Mouse (Mus musculus) heart, embryonic 13.5 days (tissue): Measurements from ENCODE around the gene Rheb. TPM values are rescaled to one million over a fixed set of nuclear protein-coding genes. Genes with fewer than 3 reads are reported as not detected.

Experiments
- ATAC-seq: fragments of 200-750 bp; cut with Nextera tagmentation; 2 replicates; pipeline ENCODE4 v1.8.0; 2017; ENCODE audit warnings: moderate TSS enrichment; ENCODE audit not compliant: insufficient number of reproducible peaks, low FRiP score, low TSS enrichment; ENCODE audit errors: extremely low read depth
- H3K27ac ChIP-seq: fragments of 300-500 bp; sonication (generic); replicated peaks from 2 replicates; pipeline ENCODE4 v1.5.1; 2015; ENCODE audit warnings: moderate library complexity, mild to moderate bottlenecking, inconsistent platforms
- H3K27me3 ChIP-seq: fragments of 300-500 bp; sonication (generic); replicated peaks from 2 replicates; pipeline ENCODE4 v1.6.1; 2015; ENCODE audit warnings: mild to moderate bottlenecking, inconsistent platforms
- H3K36me3 ChIP-seq: fragments of 300-500 bp; sonication (generic); 2 replicates; pipeline ENCODE4 v1.6.1; 2015; ENCODE audit warnings: mild to moderate bottlenecking, inconsistent platforms
- H3K4me1 ChIP-seq: fragments of 300-500 bp; sonication (generic); 2 replicates; pipeline ENCODE4 v1.6.1; 2015; ENCODE audit warnings: inconsistent platforms
- H3K4me2 ChIP-seq: fragments of 300-500 bp; sonication (generic); 2 replicates; pipeline ENCODE4 v1.6.1; 2015; ENCODE audit warnings: inconsistent platforms, mild to moderate bottlenecking, moderate library complexity
- H3K4me3 ChIP-seq: fragments of 300-500 bp; sonication (generic); 2 replicates; pipeline ENCODE4 v1.5.1; 2015; ENCODE audit warnings: moderate library complexity, mild to moderate bottlenecking, inconsistent platforms
- H3K9ac ChIP-seq: fragments of 300-500 bp; sonication (generic); 2 replicates; pipeline ENCODE4 v1.6.1; 2015; ENCODE audit warnings: inconsistent platforms, mild to moderate bottlenecking, moderate library complexity
- H3K9me3 ChIP-seq: fragments of 300-500 bp; sonication (generic); 2 replicates; pipeline ENCODE4 v1.6.1; 2016; ENCODE audit warnings: inconsistent platforms
- WGBS: fragments of 180-500 bp; shearing (Covaris S2); methylation state at CpG from one replicate; pipeline ENCODE4 v1.1.7; 2015; ENCODE audit warnings: mixed read lengths; 5-methylcytosine and 5-hydroxymethylcytosine counted together
- polyA plus RNA-seq: library from polyadenylated mRNA; unstranded; fragments of >200 nt; fragmentation: Nextera tagmentation; extraction: Ambion mirVana; gene quantifications from 2 replicates; pipeline ENCODE4 v1.2.1, GENCODE M21; 2015

Gene Rheb
- polyA plus RNA-seq: 235 and 261 TPM in 2 replicates

- H3K9ac ChIP-seq: peak within 1 kb of the TSS; percentile 99
- H3K27me3 ChIP-seq: no peaks in the 10 kb centered on the region
- H3K4me1 ChIP-seq: peaks cover 47% of the 10 kb centered on the region
- H3K27ac ChIP-seq: peak within 1 kb of the TSS; percentile 100
- WGBS: under 1% methylated on average over 92 of the region's 92 CpGs
- H3K4me2 ChIP-seq: peak within 1 kb of the TSS; percentile 96
- peak within 1 kb of the TSS; percentile 98 for H3K4me3 ChIP-seq
- peak; percentile 92 for ATAC-seq
- H3K36me3 ChIP-seq: no peaks in the 10 kb centered on the region
- no peaks in the 10 kb centered on the region for H3K9me3 ChIP-seq
These were observed at the start of gene Rheb for GRCm38 (mm10) chr5:24842274-24843102. Rheb (minus strand) TSS chr5:24842624.

DNA sequence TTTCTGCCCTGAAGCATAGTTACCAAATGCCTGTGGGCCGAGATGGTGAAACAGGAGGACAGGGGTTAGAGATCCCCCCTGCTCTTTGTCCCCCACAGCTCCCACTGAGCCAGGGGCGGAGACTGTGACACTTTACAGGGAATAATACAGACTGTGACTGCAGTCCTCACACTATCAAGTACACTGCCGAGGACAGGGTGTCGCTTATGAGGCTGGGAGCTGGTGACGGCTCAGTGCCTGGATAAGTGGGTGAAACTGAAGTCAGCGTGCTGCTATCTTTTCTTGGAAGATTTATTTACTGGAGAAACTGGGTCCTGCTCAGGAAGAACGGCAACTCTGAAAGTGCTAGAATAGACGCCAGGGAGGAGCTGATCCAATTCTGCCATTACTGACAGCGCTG, 47.4 kb upstream of the Rheb start:
- Histone ChIP-seq H3K9ac (peak overlapping the region; percentile 70), H3K4me2 (peak overlapping the region; percentile 61), H3K4me3 (peak overlapping the region; percentile 24), H3K4me1 (peaks cover 53% of the 10 kb centered on the region), H3K36me3 (peaks cover 43% of the 10 kb centered on the region), H3K27me3 (no peaks in the 10 kb centered on the region), H3K27ac (peak overlapping the region; percentile 89), H3K9me3 (no peaks in the 10 kb centered on the region)
- 21% methylated on average over 9 of the region's 9 CpGs for WGBS
- peak; percentile 67; the same call in 1 of the 2 replicates for ATAC-seq

DNA sequence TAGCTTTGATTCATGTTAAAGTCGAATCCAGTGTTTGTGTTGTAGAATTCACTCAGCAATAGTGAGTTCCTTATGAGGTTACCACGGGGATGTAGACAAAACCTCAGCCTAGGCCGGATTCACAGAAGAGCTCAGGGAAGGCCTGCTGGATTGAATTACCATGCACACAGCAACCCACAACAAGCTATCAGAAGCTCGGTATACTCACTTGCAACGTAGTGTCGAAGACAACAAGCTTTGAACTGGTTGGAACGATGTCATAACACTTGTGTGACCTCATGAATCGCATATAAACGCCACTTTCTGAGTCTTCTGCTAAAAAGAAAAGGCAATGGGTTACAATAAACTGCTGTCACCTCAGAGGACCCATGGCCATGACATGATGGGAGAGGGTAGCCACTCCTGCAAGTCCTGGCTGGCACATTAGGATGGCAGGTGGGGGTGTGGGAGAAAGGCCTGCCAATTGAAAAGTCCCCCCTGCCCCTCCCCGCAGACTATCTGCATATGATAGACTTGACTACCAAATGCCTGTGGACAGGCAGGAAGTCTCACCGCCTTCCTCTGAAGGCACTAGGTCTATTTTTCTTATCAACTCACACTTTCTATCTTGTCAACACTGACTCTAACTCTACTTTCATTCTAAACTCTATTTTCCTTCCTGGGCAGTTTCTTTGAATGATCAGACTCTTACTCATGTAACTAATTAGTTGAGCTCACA, 46.6 kb upstream of the Rheb start:
- Histone ChIP-seq H3K9ac (0 out of 2 replicates have a peak overlapping the region, but pooled peaks have one; percentile 20), H3K27ac (peak overlapping the region; percentile 89), H3K9me3 (no peaks in the 10 kb centered on the region), H3K36me3 (peaks cover 48% of the 10 kb centered on the region), H3K4me1 (peaks cover 45% of the 10 kb centered on the region), H3K4me2 (peak overlapping the region; percentile 61), H3K27me3 (no peaks in the 10 kb centered on the region), H3K4me3 (no peak overlapping the region)
- 56% methylated on average over 11 of the region's 11 CpGs for WGBS
- no peak for ATAC-seq

DNA sequence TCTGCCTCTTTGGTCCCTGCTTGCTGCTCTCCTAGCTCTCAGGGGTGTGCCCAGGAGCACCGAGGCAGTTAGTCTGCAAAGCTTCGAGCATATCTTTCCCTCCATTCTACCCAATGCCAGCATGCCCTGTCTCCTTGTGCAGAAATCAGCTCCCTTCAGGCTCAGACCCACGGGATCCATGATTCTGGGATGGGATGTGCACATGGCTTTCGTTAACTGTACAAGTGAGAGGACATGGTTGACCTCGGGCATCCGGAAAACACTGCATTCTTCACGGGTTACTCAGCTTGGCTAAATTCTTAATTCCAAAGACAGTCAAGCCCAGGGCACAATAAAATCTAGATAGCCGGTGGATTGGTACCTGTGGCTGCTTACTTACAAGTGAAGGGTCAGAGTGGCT, 44.8 kb upstream of the Rheb start:
- Histone ChIP-seq H3K4me1 (peaks cover 33% of the 10 kb centered on the region), H3K27me3 (no peaks in the 10 kb centered on the region), H3K27ac (no peak overlapping the region), H3K4me2 (no peak overlapping the region), H3K4me3 (no peak overlapping the region), H3K9ac (0 out of 2 replicates have a peak overlapping the region, but pooled peaks have one; percentile 21), H3K36me3 (peaks cover 65% of the 10 kb centered on the region), H3K9me3 (no peaks in the 10 kb centered on the region)
- no peak for ATAC-seq
- 69% methylated on average over 8 of the region's 8 CpGs for WGBS

GRCm38 (mm10) chr5:24878713-24879112, 36.3 kb upstream of the Rheb start:
- H3K4me3 ChIP-seq: no peak overlapping the region
- peak; percentile 37; the same call in 1 of the 2 replicates for ATAC-seq
- H3K4me2 ChIP-seq: peak overlapping the region; percentile 9; the same call in 1 of the 2 replicates
- 0 out of 2 replicates have a peak, but pooled peaks cover 2% of the 10 kb centered on the region for H3K9me3 ChIP-seq
- no peaks in the 10 kb centered on the region for H3K27me3 ChIP-seq
- peaks cover 83% of the 10 kb centered on the region for H3K36me3 ChIP-seq
- H3K27ac ChIP-seq: peak overlapping the region; percentile 76
- peak overlapping the region; percentile 25; the same call in 1 of the 2 replicates for H3K9ac ChIP-seq
- H3K4me1 ChIP-seq: peaks cover 16% of the 10 kb centered on the region
- 47% methylated on average over 4 of the region's 4 CpGs for WGBS

DNA sequence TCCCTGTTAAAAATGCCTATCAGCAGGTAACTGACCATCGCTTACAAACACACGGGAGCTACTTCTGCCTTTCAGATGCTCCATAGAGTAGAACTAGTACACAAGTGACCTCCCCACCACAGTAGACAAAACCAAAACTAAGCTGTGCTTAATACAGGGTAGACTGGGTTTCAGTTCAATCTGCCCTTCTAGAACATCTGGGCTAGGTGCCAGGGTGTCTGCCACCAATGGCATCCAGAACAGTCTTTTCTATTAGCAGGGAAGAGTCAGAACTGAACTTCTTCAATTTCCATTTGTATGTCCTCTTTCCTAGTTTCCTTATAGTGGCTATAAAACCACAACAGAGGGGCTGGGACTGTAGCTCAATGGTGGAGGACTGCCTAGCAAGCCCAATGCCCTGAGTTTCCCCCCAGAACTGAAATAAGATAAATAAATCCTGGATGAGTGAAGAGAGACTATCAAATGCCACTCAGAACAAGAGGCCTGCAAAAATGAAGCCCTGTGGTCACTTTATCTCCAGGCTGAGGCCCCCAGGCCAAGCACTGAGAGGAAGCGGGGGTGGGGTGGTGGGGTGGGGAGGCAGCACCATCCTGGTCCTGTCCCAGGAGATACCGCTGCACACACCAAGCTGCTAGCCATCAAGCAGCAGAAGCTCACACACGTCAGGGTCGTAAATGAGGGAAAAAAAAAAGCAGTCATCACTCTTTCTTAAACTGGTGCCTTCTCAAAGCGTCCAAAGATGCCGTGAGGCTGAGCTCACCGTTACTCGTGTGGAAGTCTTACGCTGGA, 35.6 kb upstream of the Rheb start:
- H3K36me3 ChIP-seq: peaks cover 83% of the 10 kb centered on the region
- WGBS: 41% methylated on average over 11 of the region's 11 CpGs
- H3K4me3 ChIP-seq: no peak overlapping the region
- H3K4me2 ChIP-seq: peak overlapping the region; percentile 9; the same call in 1 of the 2 replicates
- H3K9me3 ChIP-seq: 0 out of 2 replicates have a peak, but pooled peaks cover 2% of the 10 kb centered on the region
- no peaks in the 10 kb centered on the region for H3K27me3 ChIP-seq
- ATAC-seq: no peak
- H3K4me1 ChIP-seq: peaks cover 16% of the 10 kb centered on the region
- H3K9ac ChIP-seq: peak overlapping the region; percentile 25; the same call in 1 of the 2 replicates
- peak overlapping the region; percentile 76 for H3K27ac ChIP-seq

- 0 out of 2 replicates have a peak, but pooled peaks cover 2% of the 10 kb centered on the region for H3K9me3 ChIP-seq
- 75% methylated on average over 9 of the region's 9 CpGs for WGBS
- no peak overlapping the region for H3K4me3 ChIP-seq
- peaks cover 16% of the 10 kb centered on the region for H3K4me1 ChIP-seq
- ATAC-seq: no peak
- H3K36me3 ChIP-seq: peaks cover 87% of the 10 kb centered on the region
- H3K4me2 ChIP-seq: no peak overlapping the region
- no peak overlapping the region for H3K27ac ChIP-seq
- no peak overlapping the region for H3K9ac ChIP-seq
- no peaks in the 10 kb centered on the region for H3K27me3 ChIP-seq
These were observed 34.2 kb upstream of the Rheb start for GRCm38 (mm10) chr5:24876653-24877052.

- H3K4me3 ChIP-seq: no peak overlapping the region
- peaks cover 27% of the 10 kb centered on the region for H3K4me1 ChIP-seq
- H3K9ac ChIP-seq: no peak overlapping the region
- no peak for ATAC-seq
- H3K9me3 ChIP-seq: 0 out of 2 replicates have a peak, but pooled peaks cover 2% of the 10 kb centered on the region
- 88% methylated on average over 4 of the region's 4 CpGs for WGBS
- no peaks in the 10 kb centered on the region for H3K27me3 ChIP-seq
- no peak overlapping the region for H3K27ac ChIP-seq
- H3K4me2 ChIP-seq: no peak overlapping the region
- peaks cover 84% of the 10 kb centered on the region for H3K36me3 ChIP-seq
These were observed 31.7 kb upstream of the Rheb start for GRCm38 (mm10) chr5:24874111-24874510.

- H3K4me2 ChIP-seq: no peak overlapping the region
- no peak overlapping the region for H3K4me3 ChIP-seq
- 43% methylated on average over 6 of the region's 6 CpGs for WGBS
- H3K9ac ChIP-seq: no peak overlapping the region
- ATAC-seq: no peak
- H3K27ac ChIP-seq: no peak overlapping the region
- H3K36me3 ChIP-seq: peaks cover 83% of the 10 kb centered on the region
- no peaks in the 10 kb centered on the region for H3K9me3 ChIP-seq
- H3K27me3 ChIP-seq: no peaks in the 10 kb centered on the region
- H3K4me1 ChIP-seq: peaks cover 21% of the 10 kb centered on the region
These were observed 30.8 kb upstream of the Rheb start for GRCm38 (mm10) chr5:24873221-24873620.

GRCm38 (mm10) chr5:24871276-24871675, 28.9 kb upstream of the Rheb start:
- H3K4me1 ChIP-seq: peaks cover 11% of the 10 kb centered on the region
- 75% methylated on average over 12 of the region's 12 CpGs for WGBS
- H3K9me3 ChIP-seq: peaks cover 3% of the 10 kb centered on the region
- no peak overlapping the region for H3K27ac ChIP-seq
- H3K36me3 ChIP-seq: peaks cover 91% of the 10 kb centered on the region
- no peak overlapping the region for H3K4me2 ChIP-seq
- no peaks in the 10 kb centered on the region for H3K27me3 ChIP-seq
- ATAC-seq: no peak
- H3K9ac ChIP-seq: no peak overlapping the region
- no peak overlapping the region for H3K4me3 ChIP-seq
